Mouse (Mus musculus) embryonic fibroblast, embryonic 13.5 days (primary cell): ENCODE measurements at regions not wholly inside any gene's neighbourhood (a gene's known extent, or its start where the extent isn't known, plus 50 kb on each side); places are given as distances from the start of the nearest gene placed in this dataset.

ENCODE experiments used
- H3K27ac ChIP-seq: 2 replicates; pipeline ENCODE4 v1.5.1; 2012; ENCODE audit warnings: low read length, control low read depth, inconsistent platforms; ENCODE audit not compliant: insufficient read depth
- H3K4me1 ChIP-seq: 2 replicates; pipeline ENCODE4 v1.6.1; 2011; ENCODE audit warnings: low read length; ENCODE audit not compliant: control insufficient read depth, insufficient read depth
- H3K4me3 ChIP-seq: 2 replicates; pipeline ENCODE4 v1.5.1; 2011; ENCODE audit warnings: mild to moderate bottlenecking, control low read depth, low read length; ENCODE audit not compliant: insufficient read depth
- CTCF ChIP-seq: IDR thresholded peaks from 2 replicates; pipeline ENCODE4 v1.5.1; 2011; ENCODE audit warnings: mild to moderate bottlenecking, control low read depth, low read length, moderate library complexity, borderline replicate concordance; ENCODE audit not compliant: insufficient read depth
- POLR2A ChIP-seq: IDR thresholded peaks from 2 replicates; pipeline ENCODE4 v1.6.1; 2011; ENCODE audit warnings: low read depth, mild to moderate bottlenecking, control low read depth, low read length, moderate library complexity

DNA sequence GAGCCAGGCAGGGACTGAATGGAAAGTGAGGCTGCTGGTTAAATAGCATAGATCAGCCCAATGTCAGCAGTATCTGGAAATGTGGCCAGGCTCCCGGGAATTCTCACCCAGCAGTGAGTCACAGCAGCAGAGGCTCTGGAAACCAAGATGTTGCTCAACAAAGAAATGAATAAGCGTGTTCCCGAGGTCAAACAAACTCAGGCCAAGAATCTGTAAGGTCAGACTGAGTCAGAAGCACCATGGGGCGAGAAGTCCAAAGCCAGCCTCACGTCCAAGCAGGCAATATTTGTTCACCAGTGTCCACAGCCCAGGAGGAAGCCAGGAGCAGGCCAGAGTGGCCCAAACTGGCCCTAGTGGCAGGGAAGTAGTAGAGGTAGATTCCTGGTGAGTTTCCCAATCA lies 473.6 kb downstream of the Etnk1 start:
- no peak overlapping the region for H3K27ac ChIP-seq
- no peak for TF ChIP-seq CTCF
- TF ChIP-seq POLR2A: no peak
- no peak overlapping the region for H3K4me3 ChIP-seq
- 0 out of 2 replicates have a peak, but pooled peaks cover 3% of the 10 kb centered on the region for H3K4me1 ChIP-seq

DNA sequence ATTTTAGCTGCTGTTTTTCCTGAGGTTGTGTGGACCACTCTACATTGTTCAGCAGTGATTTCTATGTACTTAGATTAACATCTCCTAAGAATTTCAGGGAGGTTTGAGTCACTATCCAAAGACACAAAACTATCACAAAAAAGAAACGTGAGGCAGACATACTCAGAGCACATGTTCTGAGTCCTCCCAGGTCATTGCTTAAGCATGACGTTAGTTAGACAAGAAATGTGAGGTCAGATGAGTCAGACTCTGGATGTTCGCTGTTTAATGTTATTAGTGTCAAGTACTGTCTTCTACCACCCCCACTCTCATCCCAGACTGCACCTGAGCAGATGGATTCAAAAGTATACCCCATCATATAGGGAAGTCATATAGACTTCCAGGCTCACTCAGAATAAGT lies 475.0 kb downstream of the Etnk1 start:
- no peak overlapping the region for H3K4me3 ChIP-seq
- H3K4me1 ChIP-seq: 0 out of 2 replicates have a peak, but pooled peaks cover 3% of the 10 kb centered on the region
- TF ChIP-seq POLR2A: no peak
- TF ChIP-seq CTCF: no peak
- H3K27ac ChIP-seq: no peak overlapping the region

DNA sequence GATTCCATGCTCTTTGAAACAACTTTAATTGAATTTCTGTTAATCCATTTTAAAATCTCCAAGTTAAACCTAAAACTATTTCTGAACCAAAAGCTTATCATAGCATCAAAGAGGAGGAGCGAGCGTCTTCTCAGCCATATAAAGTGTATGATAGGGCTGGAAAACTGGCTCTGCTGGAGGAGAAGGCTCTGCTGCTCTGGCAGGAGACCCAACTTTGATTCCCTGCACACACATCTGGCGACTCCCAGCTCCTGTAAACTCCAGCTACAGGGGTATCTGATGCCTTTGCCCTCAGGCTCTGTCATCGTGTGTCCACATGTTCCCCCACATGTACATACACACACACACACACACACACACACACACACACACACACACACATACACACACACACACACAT lies 479.0 kb downstream of the Etnk1 start:
- H3K4me1 ChIP-seq: 0 out of 2 replicates have a peak, but pooled peaks cover 3% of the 10 kb centered on the region
- H3K4me3 ChIP-seq: no peak overlapping the region
- no peak overlapping the region for H3K27ac ChIP-seq
- TF ChIP-seq POLR2A (no peak), CTCF (no peak)

DNA sequence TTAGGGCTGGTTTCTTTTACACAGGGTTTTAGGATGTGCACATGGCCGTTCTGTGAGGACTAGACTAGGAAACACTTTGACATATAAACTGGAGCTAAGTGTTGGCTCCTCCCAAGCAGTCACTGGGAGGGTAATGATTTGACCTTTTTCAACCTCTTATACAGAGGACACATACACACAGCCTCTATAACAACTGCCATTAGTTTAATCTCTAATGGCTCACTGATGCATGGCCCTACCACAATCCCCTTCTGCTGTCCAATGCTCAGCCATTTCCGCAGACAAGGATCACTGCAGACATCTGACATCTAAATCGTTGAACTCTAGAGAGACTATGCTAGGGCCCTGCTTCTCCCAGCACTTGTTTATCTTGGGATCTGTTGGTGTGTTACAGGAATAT lies 481.5 kb downstream of the Etnk1 start:
- Histone ChIP-seq H3K27ac (no peak overlapping the region), H3K4me1 (no peaks in the 10 kb centered on the region), H3K4me3 (no peak overlapping the region)
- no peak for TF ChIP-seq POLR2A
- no peak for TF ChIP-seq CTCF

DNA sequence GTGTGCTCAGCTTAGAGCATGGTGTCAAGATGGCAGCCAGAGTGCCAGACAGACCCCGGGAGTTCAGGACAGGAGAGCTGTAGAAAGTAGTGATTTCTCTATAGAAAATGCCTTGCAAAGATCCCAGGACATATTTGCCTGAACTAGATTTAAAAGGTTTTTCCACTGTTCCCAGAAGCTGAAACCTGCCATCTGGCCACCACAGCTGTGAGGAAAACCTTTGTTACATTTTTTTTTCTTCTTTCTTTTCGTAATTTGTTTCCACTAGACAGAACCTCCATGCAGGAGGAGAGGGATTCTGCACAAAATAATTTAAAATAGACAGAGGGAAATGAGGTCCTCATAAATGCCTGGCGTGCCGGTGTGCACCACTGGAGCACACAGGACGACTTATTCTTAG lies 489.6 kb downstream of the Etnk1 start:
- no peak for TF ChIP-seq CTCF
- no peak for TF ChIP-seq POLR2A
- Histone ChIP-seq H3K27ac (no peak overlapping the region), H3K4me1 (0 out of 2 replicates have a peak, but pooled peaks cover 3% of the 10 kb centered on the region), H3K4me3 (no peak overlapping the region)

DNA sequence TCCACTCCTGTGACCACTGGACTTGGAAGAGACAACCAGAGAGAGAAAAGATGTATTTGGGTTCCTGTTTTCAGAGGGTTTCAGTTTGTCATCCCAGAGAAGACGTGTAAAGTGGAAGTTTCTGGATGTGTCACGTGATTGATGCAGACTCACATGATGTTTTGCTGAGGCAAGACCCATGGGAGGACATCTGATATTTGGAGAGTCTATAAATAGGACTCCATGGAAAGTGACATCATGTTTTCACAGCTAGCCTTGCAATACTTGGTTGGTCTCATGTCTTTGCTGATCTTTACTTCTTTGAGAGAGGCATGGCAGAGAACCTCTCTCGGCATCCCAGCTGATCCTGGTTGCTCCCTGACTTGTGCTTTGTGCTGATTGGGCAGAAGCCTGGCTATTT lies 493.8 kb downstream of the Etnk1 start:
- TF ChIP-seq POLR2A (no peak), CTCF (no peak)
- H3K27ac ChIP-seq: no peak overlapping the region
- 0 out of 2 replicates have a peak, but pooled peaks cover 3% of the 10 kb centered on the region for H3K4me1 ChIP-seq
- H3K4me3 ChIP-seq: no peak overlapping the region

DNA sequence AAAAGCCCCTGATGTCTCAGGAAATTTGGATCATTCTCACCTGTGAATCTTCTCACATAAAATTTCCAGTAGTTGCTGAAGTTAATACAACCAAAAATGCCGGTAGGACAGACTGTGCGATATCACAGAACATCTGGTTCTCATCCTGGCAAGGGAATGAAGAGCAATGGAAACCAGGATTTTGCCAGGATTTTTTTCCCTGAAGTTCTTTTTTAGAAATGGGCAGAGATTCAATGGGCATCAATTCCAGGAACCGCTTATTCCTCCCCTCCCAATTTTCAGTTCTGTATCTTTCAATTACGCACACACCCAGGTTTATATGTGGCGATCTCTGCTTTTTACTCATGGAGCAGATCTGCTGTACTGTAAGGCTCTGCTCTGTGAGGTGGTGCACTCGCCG lies 496.3 kb downstream of the Etnk1 start:
- no peak overlapping the region for H3K4me3 ChIP-seq
- TF ChIP-seq POLR2A (no peak), CTCF (no peak)
- 0 out of 2 replicates have a peak, but pooled peaks cover 3% of the 10 kb centered on the region for H3K4me1 ChIP-seq
- H3K27ac ChIP-seq: no peak overlapping the region

DNA sequence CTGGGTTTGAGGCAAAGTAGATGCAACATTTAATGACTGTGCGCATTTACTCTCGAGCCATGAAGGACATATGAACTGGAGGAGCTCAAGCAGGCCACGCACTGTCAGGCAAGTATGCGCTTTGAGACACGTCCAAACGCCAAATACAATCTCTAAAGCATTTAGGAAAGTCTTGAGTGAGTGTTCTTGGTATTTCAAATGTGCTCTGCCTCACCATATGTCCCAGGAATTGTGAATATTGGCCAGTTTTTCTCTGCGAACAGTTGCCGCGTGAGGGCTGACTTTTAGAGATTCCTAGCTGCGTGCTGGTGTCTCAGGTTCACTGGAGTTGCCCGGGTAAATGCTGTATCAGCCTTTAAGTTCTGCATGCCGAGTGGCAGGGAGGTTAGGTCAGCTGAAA lies 498.4 kb downstream of the Etnk1 start:
- no peak for TF ChIP-seq CTCF
- TF ChIP-seq POLR2A: no peak
- Histone ChIP-seq H3K4me1 (0 out of 2 replicates have a peak, but pooled peaks cover 3% of the 10 kb centered on the region), H3K4me3 (no peak overlapping the region), H3K27ac (no peak overlapping the region)

DNA sequence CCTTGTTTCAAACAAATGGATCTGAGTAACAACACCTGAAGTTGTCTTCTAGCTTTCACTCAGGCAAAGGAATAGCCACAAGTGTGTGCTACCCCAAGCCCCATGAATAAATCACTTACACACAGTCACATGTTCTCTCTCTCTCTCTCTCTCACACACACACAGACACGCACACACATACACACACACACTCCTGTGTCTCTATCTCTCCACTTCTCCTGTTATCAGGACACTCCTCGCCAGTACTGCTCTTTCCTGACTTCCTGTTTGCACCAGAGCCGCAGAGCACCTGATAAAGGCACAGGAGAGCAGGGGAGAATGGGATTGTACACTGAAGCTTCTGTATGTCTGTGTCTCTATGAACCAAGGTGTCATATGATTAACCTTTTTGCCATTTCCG lies 501.5 kb downstream of the Etnk1 start:
- Histone ChIP-seq H3K4me1 (no peaks in the 10 kb centered on the region), H3K4me3 (no peak overlapping the region), H3K27ac (no peak overlapping the region)
- TF ChIP-seq POLR2A: no peak
- no peak for TF ChIP-seq CTCF

DNA sequence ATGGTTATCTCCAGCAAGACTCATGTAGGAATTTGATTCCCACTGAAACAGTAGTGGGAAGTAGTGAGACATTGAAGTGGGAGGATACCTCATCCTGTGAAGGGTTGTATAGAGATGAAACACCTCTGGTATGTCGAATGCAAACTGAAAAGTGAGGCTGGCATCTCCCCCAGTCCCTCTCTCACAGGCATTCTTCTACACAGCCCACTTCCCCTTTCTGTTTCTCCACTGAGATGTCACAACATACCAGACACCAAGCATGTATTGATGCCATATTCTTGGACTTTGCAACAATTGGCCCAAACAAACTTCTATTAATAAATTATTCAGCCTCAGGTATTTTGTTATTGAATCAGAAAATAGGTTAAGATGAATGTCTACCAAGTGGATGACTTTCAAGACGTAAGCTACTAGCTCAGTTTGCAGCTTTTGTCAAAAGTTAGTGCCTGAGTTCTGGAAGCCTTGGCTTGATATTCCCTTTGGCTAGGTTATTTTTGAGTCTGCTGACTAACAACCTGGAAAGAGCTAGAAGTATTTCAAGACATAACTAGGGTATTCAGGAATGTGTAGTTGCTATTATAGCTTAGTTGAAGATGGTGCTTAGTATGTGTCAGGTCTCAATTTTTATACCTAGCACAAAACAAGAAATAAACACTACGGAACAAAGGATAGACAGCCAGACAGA lies 502.6 kb downstream of the Etnk1 start:
- TF ChIP-seq CTCF: no peak
- Histone ChIP-seq H3K4me3 (no peak overlapping the region), H3K27ac (no peak overlapping the region), H3K4me1 (no peaks in the 10 kb centered on the region)
